In the genomic region with DNA sequence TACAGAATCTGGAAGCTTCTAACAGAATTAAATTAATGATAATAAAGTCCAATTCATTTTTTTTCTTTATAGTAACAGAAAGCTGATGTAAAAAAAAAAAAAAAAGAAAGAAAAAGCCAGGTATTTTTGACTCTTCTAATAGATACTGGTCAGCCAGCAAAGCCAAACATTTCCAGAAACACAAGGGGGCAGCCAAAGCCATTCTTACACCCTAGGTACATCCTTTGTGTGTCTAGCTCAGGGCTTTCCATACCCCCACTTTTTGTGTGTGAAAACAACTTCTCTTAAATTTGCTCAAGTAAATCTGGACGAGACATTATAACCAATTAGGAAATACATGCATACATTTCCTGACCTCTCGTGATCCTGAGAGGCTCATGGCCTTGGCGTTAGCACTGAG, we compare ENCODE assay signal across 10 mouse cellular contexts. TPM values are rescaled to one million over a fixed set of nuclear protein-coding genes. Genes with fewer than 3 reads are reported as not detected.
DNase-seq lines count a peak whose midpoint lies in the region; ATAC-seq and TF ChIP-seq lines count a peak whose summit lies in the region.
"Had no signal": no experiment of that assay in that cellular context is flagged by ENCODE, and none has a peak within 500 bp of the region (broad histone marks: within the 10 kb centered on the region; RNA-seq: fewer than 3 reads in every experiment).

No protein-coding gene starts in this region.

- ATAC-seq in frontal cortex, adult (ENCODE audit: low TSS enrichment): peak; percentile 20; the same call in 1 of the 2 replicates
- ATAC-seq in common myeloid progenitor, adult 5-6 weeks (replicated peaks; ENCODE audit: low read depth, poor library complexity, severe bottlenecking): peak; percentile 73

- DNase-seq in frontal cortex, postnatal 10 days (ENCODE audit: low spot score in 2 of 2): no peak
- DNase-seq in left cerebral cortex, adult 2 months (ENCODE audit: extremely low spot score in 1 of 2, low spot score in 2 of 2): no peak
- no peak for DNase-seq in left cerebral cortex, postnatal 4 days
- DNase-seq in CD4-positive, CD25-positive, alpha-beta regulatory T cell, adult 2 months (ENCODE audit: low read depth, low spot score): peak; percentile 49
- no peak for DNase-seq in left cerebral cortex, adult 8-10 months (ENCODE audit: low spot score in 2 of 2)
- DNase-seq in left cerebral cortex, adult 18-20 months (ENCODE audit: low spot score in 2 of 2): no peak

- no peak overlapping the region for H3K4me3 ChIP-seq in left cerebral cortex, adult 2 months
- H3K4me3 ChIP-seq: limb, embryonic 12.5 days had no signal

- intact Hi-C loops in left cerebral cortex, adult 2 months (cut with DNase I): loop anchor here (1.0 kb wide), 1 partner anchor 128 kb away; no protein-coding TSS in a partner anchor
- intact Hi-C loops in left cerebral cortex, postnatal 4 days (cut with DNase I): no loop called here

- H3K27ac ChIP-seq in left cerebral cortex, adult 2 months: no peak overlapping the region
- H3K27ac ChIP-seq: limb, embryonic 12.5 days had no signal

- peak; percentile 35 for TF ChIP-seq CTCF in left cerebral cortex, adult 2 months (IDR thresholded peaks at IDR 0.05)

RNA-seq across cellular contexts. Expression of a gene that starts 24.0 kb away (rescaled TPM):
- under 1 TPM in 1 of 2 experiments, not detected in 1; 0.33 TPM for total RNA-seq in left cerebral cortex, adult 2 months (2021)
- total RNA-seq in left cerebral cortex, postnatal 4 days (2021): under 1 TPM; 0.36 to 0.99 TPM
- total RNA-seq in common myeloid progenitor, adult 5-6 weeks (2017): 3.6 and 6.2 TPM in 2 replicates
- total RNA-seq in left cerebral cortex, adult 8-10 months (2022): under 1 TPM; 0.34 to 0.84 (median 0.71) TPM
- under 1 TPM; 0.52 to 0.56 TPM for total RNA-seq in left cerebral cortex, adult 18-20 months (2021)

RNA-seq across cellular contexts. Expression of a gene that starts 55.5 kb away (rescaled TPM):
- total RNA-seq in left cerebral cortex, adult 2 months (2021): 1 to 10 TPM; 2.7 to 3.2 TPM
- 1 to 10 TPM in 1 of 2 experiments, under 1 TPM in 1; 0.94 to 1.2 TPM for total RNA-seq in left cerebral cortex, postnatal 4 days (2021)
- not detected in 2 replicates for total RNA-seq in common myeloid progenitor, adult 5-6 weeks (2017)
- 1 to 10 TPM; 1.8 to 2.8 (median 2.2) TPM for total RNA-seq in left cerebral cortex, adult 8-10 months (2022)
- total RNA-seq in left cerebral cortex, adult 18-20 months (2021): 1 to 10 TPM; 2.8 to 3.1 TPM
- total RNA-seq: megakaryocyte-erythroid progenitor cell, adult 5-6 weeks had no signal

RNA-seq across cellular contexts. Expression of a gene that starts 55.7 kb away (rescaled TPM):
- total RNA-seq in left cerebral cortex, adult 2 months (2021): 1 to 10 TPM; 6.3 to 7.4 TPM
- total RNA-seq in left cerebral cortex, postnatal 4 days (2021): 10 to 100 TPM; 14.8 to 14.9 TPM
- total RNA-seq in common myeloid progenitor, adult 5-6 weeks (2017): 0.87 and 1.9 TPM in 2 replicates
- total RNA-seq in left cerebral cortex, adult 8-10 months (2022): 10 to 100 TPM in 1 of 4 experiments, 1 to 10 TPM in 3; 5.6 to 10.4 (median 7.9) TPM
- 10 to 100 TPM in 1 of 2 experiments, 1 to 10 TPM in 1; 6.1 to 10.1 TPM for total RNA-seq in left cerebral cortex, adult 18-20 months (2021)
